Mouse (Mus musculus): ENCODE measurements around the gene Gm42674. TPM values are rescaled to one million over a fixed set of nuclear protein-coding genes. Genes with fewer than 3 reads are reported as not detected.

The Gm42674 gene
- polyA plus RNA-seq (2017; shearing (Covaris generic)) = not detected

GRCm38 (mm10) chr3:90601486-90602110 is at the start of gene Gm42674:
Gm42674 (plus strand) TSS chr3:90601904.

GRCm38 (mm10) chr3:90560008-90560628 is 41.6 kb upstream of the Gm42674 start, which contains the start of gene S100a3:
S100a3 (plus strand) TSS chr3:90560578.

GRCm38 (mm10) chr3:90589947-90590346 is 11.8 kb upstream of the Gm42674 start, which contains the start of gene S100a2:
S100a2 (plus strand) TSS chr3:90590247.

GRCm38 (mm10) chr3:90603623-90604022 is 1.9 kb downstream of the Gm42674 start, which contains the start of gene S100a4:
S100a4 (plus strand) TSS chr3:90603771.

GRCm38 (mm10) chr3:90608223-90608622 is 6.5 kb downstream of the Gm42674 start, which contains the start of gene S100a5:
S100a5 (plus strand) TSS chr3:90608523.

GRCm38 (mm10) chr3:90612728-90613291 is 11.1 kb downstream of the Gm42674 start, which contains the start of gene S100a6:
S100a6 (plus strand) TSS chr3:90612882.

GRCm38 (mm10) chr3:90653717-90654116 is 52.0 kb downstream of the Gm42674 start, which contains the start of gene S100a7a:
S100a7a (plus strand) TSS chr3:90654017.

Other genes with a start within 250 kb of the Gm42674 start
- not detected for gene Slc27a3, start 212.0 kb upstream of the Gm42674 start, polyA plus RNA-seq (2017; shearing (Covaris generic))
- gene Ints3, start 168.3 kb upstream of the Gm42674 start, polyA plus RNA-seq (2017; shearing (Covaris generic)) = 18.6 TPM
- gene Npr1, start 136.0 kb upstream of the Gm42674 start, polyA plus RNA-seq (2017; shearing (Covaris generic)) = not detected
- 84.0 TPM for gene Ilf2, start 125.8 kb upstream of the Gm42674 start, polyA plus RNA-seq (2017; shearing (Covaris generic))
- 56.9 TPM for gene Snapin, start 110.9 kb upstream of the Gm42674 start, polyA plus RNA-seq (2017; shearing (Covaris generic))
- 165 TPM for gene Chtop, start 92.4 kb upstream of the Gm42674 start, polyA plus RNA-seq (2017; shearing (Covaris generic))
- gene S100a1, start 87.5 kb upstream of the Gm42674 start, polyA plus RNA-seq (2017; shearing (Covaris generic)) = 1.1 TPM
- gene S100a13, start 87.5 kb upstream of the Gm42674 start, polyA plus RNA-seq (2017; shearing (Covaris generic)) = 123 TPM
- not detected for gene S100a14, start 75.0 kb upstream of the Gm42674 start, polyA plus RNA-seq (2017; shearing (Covaris generic))
- not detected for gene S100a16, start 64.7 kb upstream of the Gm42674 start, polyA plus RNA-seq (2017; shearing (Covaris generic))
- gene S100a3, start 41.3 kb upstream of the Gm42674 start, polyA plus RNA-seq (2017; shearing (Covaris generic)) = 2.3 TPM
- gene S100a2, start 11.7 kb upstream of the Gm42674 start, polyA plus RNA-seq (2017; shearing (Covaris generic)) = not detected
- gene S100a4, start 1.9 kb downstream of the Gm42674 start, polyA plus RNA-seq (2017; shearing (Covaris generic)) = 279 TPM
- gene S100a5, start 6.6 kb downstream of the Gm42674 start, polyA plus RNA-seq (2017; shearing (Covaris generic)) = not detected
- gene S100a6, start 11.0 kb downstream of the Gm42674 start, polyA plus RNA-seq (2017; shearing (Covaris generic)) = 579 TPM
- 0.39 TPM for gene S100a7a, start 52.1 kb downstream of the Gm42674 start, polyA plus RNA-seq (2017; shearing (Covaris generic))
- gene S100a8, start 67.1 kb downstream of the Gm42674 start, polyA plus RNA-seq (2017; shearing (Covaris generic)) = not detected
- not detected for gene S100a9, start 93.8 kb downstream of the Gm42674 start, polyA plus RNA-seq (2017; shearing (Covaris generic))
- not detected for gene Pglyrp4, start 125.0 kb downstream of the Gm42674 start, polyA plus RNA-seq (2017; shearing (Covaris generic))
- gene Gm5849, start 176.0 kb downstream of the Gm42674 start, polyA plus RNA-seq (2017; shearing (Covaris generic)) = not detected

All from effector memory CD4-positive, alpha-beta T cell, adult 5 months (primary cell).